Mouse (Mus musculus): ENCODE data around the gene Gm6040. TPM values are rescaled to one million over a fixed set of nuclear protein-coding genes. Genes with fewer than 3 reads are reported as not detected.

The Gm6040 gene
- total RNA-seq (2014; rRNA removed) (not detected in 2 replicates), polyA plus RNA-seq (2012; rRNA removed) (not detected in 2 replicates)

- TF ChIP-seq POLR2A (IDR thresholded peaks at IDR 0.05; ENCODE audit: extremely low read depth, insufficient read depth, low read length) (no peak), CTCF (IDR thresholded peaks at IDR 0.05; ENCODE audit: low read depth, low read length) (no peak)
Observed at GRCm38 (mm10) chr8:20921971-20922370, at the start of gene Gm6040. Gm6040 (minus strand) TSS chr8:20922071.

GRCm38 (mm10) chr8:20964531-20964930 is 42.7 kb upstream of the Gm6040 start:
- H3K79me2 ChIP-seq (ENCODE audit: control insufficient read depth, insufficient read depth, low read length): no peaks in the 10 kb centered on the region
- H3K27ac ChIP-seq (replicated peaks; ENCODE audit: insufficient read depth, low read depth, low read length): no peak overlapping the region
- H3K36me3 ChIP-seq (ENCODE audit: control insufficient read depth, insufficient read depth, low read length): no peaks in the 10 kb centered on the region
- DNase-seq (ENCODE audit: extremely low read depth, low read depth, low spot score): no peak
- no peaks in the 10 kb centered on the region for H3K4me1 ChIP-seq (ENCODE audit: control insufficient read depth, insufficient read depth, low read length)
- 70% methylated on average over 2 of the region's 2 CpGs for WGBS
- TF ChIP-seq CTCF (IDR thresholded peaks at IDR 0.05; ENCODE audit: low read depth, low read length) (no peak), POLR2A (IDR thresholded peaks at IDR 0.05; ENCODE audit: extremely low read depth, insufficient read depth, low read length) (no peak)
- no peak overlapping the region for H3K9ac ChIP-seq (ENCODE audit: low read depth, low read length)
- H3K4me3 ChIP-seq (ENCODE audit: insufficient read depth, low read depth, low read length): no peak overlapping the region
- H3K27me3 ChIP-seq (ENCODE audit: control insufficient read depth, insufficient read depth, low read length): no peaks in the 10 kb centered on the region

More at GRCm38 (mm10) chr8:20921971-20922370, at the start of gene Gm6040:
- Histone ChIP-seq H3K4me3 (ENCODE audit: insufficient read depth, low read depth, low read length) (no peak within 1 kb of the TSS), H3K36me3 (ENCODE audit: control insufficient read depth, insufficient read depth, low read length) (no peaks in the 10 kb centered on the region), H3K4me1 (ENCODE audit: control insufficient read depth, insufficient read depth, low read length) (no peaks in the 10 kb centered on the region), H3K9ac (ENCODE audit: low read depth, low read length) (no peak within 1 kb of the TSS), H3K79me2 (ENCODE audit: control insufficient read depth, insufficient read depth, low read length) (no peaks in the 10 kb centered on the region), H3K27ac (replicated peaks; ENCODE audit: insufficient read depth, low read depth, low read length) (no peak within 1 kb of the TSS), H3K27me3 (ENCODE audit: control insufficient read depth, insufficient read depth, low read length) (no peaks in the 10 kb centered on the region)
- DNase-seq (ENCODE audit: extremely low read depth, low read depth, low spot score): no peak
- WGBS: 71% methylated on average over 3 of the region's 3 CpGs

- DNase-seq (ENCODE audit: extremely low read depth, low read depth, low spot score): no peak
- Histone ChIP-seq H3K9ac (ENCODE audit: low read depth, low read length) (no peak within 1 kb of the TSS), H3K27ac (replicated peaks; ENCODE audit: insufficient read depth, low read depth, low read length) (no peak within 1 kb of the TSS), H3K4me1 (ENCODE audit: control insufficient read depth, insufficient read depth, low read length) (no peaks in the 10 kb centered on the region), H3K27me3 (ENCODE audit: control insufficient read depth, insufficient read depth, low read length) (no peaks in the 10 kb centered on the region), H3K79me2 (ENCODE audit: control insufficient read depth, insufficient read depth, low read length) (no peaks in the 10 kb centered on the region), H3K4me3 (ENCODE audit: insufficient read depth, low read depth, low read length) (no peak within 1 kb of the TSS), H3K36me3 (ENCODE audit: control insufficient read depth, insufficient read depth, low read length) (no peaks in the 10 kb centered on the region)
- 69% methylated on average over 3 of the region's 3 CpGs for WGBS
- TF ChIP-seq CTCF (IDR thresholded peaks at IDR 0.05; ENCODE audit: low read depth, low read length): no peak
- TF ChIP-seq POLR2A (IDR thresholded peaks at IDR 0.05; ENCODE audit: extremely low read depth, insufficient read depth, low read length): no peak
Observed at GRCm38 (mm10) chr8:20944610-20945009, 22.7 kb upstream of the Gm6040 start, which contains the start of gene AY761185. AY761185 (minus strand) TSS chr8:20944710.

- Histone ChIP-seq H3K27ac (replicated peaks; ENCODE audit: insufficient read depth, low read depth, low read length) (no peak overlapping the region), H3K4me1 (ENCODE audit: control insufficient read depth, insufficient read depth, low read length) (no peaks in the 10 kb centered on the region), H3K36me3 (ENCODE audit: control insufficient read depth, insufficient read depth, low read length) (no peaks in the 10 kb centered on the region), H3K27me3 (ENCODE audit: control insufficient read depth, insufficient read depth, low read length) (no peaks in the 10 kb centered on the region), H3K4me3 (ENCODE audit: insufficient read depth, low read depth, low read length) (no peak overlapping the region), H3K79me2 (ENCODE audit: control insufficient read depth, insufficient read depth, low read length) (no peaks in the 10 kb centered on the region), H3K9ac (ENCODE audit: low read depth, low read length) (no peak overlapping the region)
- no peak for DNase-seq (ENCODE audit: extremely low read depth, low read depth, low spot score)
- 79% methylated on average over 1 of the region's 1 CpGs for WGBS
- TF ChIP-seq CTCF (IDR thresholded peaks at IDR 0.05; ENCODE audit: low read depth, low read length) (no peak), POLR2A (IDR thresholded peaks at IDR 0.05; ENCODE audit: extremely low read depth, insufficient read depth, low read length) (no peak)
Observed at GRCm38 (mm10) chr8:20912288-20912687, 9.6 kb downstream of the Gm6040 start.

- Histone ChIP-seq H3K79me2 (ENCODE audit: control insufficient read depth, insufficient read depth, low read length) (no peaks in the 10 kb centered on the region), H3K36me3 (ENCODE audit: control insufficient read depth, insufficient read depth, low read length) (no peaks in the 10 kb centered on the region), H3K27ac (replicated peaks; ENCODE audit: insufficient read depth, low read depth, low read length) (no peak overlapping the region), H3K9ac (ENCODE audit: low read depth, low read length) (no peak overlapping the region), H3K4me3 (ENCODE audit: insufficient read depth, low read depth, low read length) (no peak overlapping the region), H3K27me3 (ENCODE audit: control insufficient read depth, insufficient read depth, low read length) (no peaks in the 10 kb centered on the region), H3K4me1 (ENCODE audit: control insufficient read depth, insufficient read depth, low read length) (no peaks in the 10 kb centered on the region)
- TF ChIP-seq CTCF (IDR thresholded peaks at IDR 0.05; ENCODE audit: low read depth, low read length) (no peak), POLR2A (IDR thresholded peaks at IDR 0.05; ENCODE audit: extremely low read depth, insufficient read depth, low read length) (no peak)
- no peak for DNase-seq (ENCODE audit: extremely low read depth, low read depth, low spot score)
- WGBS: 49% methylated on average over 2 of the region's 2 CpGs
Observed at GRCm38 (mm10) chr8:20908256-20908655, 13.6 kb downstream of the Gm6040 start.

GRCm38 (mm10) chr8:20907119-20907518 is 14.8 kb downstream of the Gm6040 start:
- H3K4me3 ChIP-seq (ENCODE audit: insufficient read depth, low read depth, low read length): no peak overlapping the region
- no peak overlapping the region for H3K9ac ChIP-seq (ENCODE audit: low read depth, low read length)
- H3K36me3 ChIP-seq (ENCODE audit: control insufficient read depth, insufficient read depth, low read length): no peaks in the 10 kb centered on the region
- TF ChIP-seq POLR2A (IDR thresholded peaks at IDR 0.05; ENCODE audit: extremely low read depth, insufficient read depth, low read length) (no peak), CTCF (IDR thresholded peaks at IDR 0.05; ENCODE audit: low read depth, low read length) (no peak)
- WGBS: 90% methylated on average over 2 of the region's 2 CpGs
- no peaks in the 10 kb centered on the region for H3K4me1 ChIP-seq (ENCODE audit: control insufficient read depth, insufficient read depth, low read length)
- H3K27ac ChIP-seq (replicated peaks; ENCODE audit: insufficient read depth, low read depth, low read length): no peak overlapping the region
- DNase-seq (ENCODE audit: extremely low read depth, low read depth, low spot score): no peak
- no peaks in the 10 kb centered on the region for H3K79me2 ChIP-seq (ENCODE audit: control insufficient read depth, insufficient read depth, low read length)
- no peaks in the 10 kb centered on the region for H3K27me3 ChIP-seq (ENCODE audit: control insufficient read depth, insufficient read depth, low read length)

Data from liver, adult 2 months (tissue).